Mouse (Mus musculus): ENCODE measurements around the gene Ano8. TPM values are rescaled to one million over a fixed set of nuclear protein-coding genes. Genes with fewer than 3 reads are reported as not detected.
A peak's percentile ranks its signal among the peaks of the same experiment; 100 is the strongest.

Gene Ano8
- total RNA-seq, 1 experiment = 10.6 TPM

DNA sequence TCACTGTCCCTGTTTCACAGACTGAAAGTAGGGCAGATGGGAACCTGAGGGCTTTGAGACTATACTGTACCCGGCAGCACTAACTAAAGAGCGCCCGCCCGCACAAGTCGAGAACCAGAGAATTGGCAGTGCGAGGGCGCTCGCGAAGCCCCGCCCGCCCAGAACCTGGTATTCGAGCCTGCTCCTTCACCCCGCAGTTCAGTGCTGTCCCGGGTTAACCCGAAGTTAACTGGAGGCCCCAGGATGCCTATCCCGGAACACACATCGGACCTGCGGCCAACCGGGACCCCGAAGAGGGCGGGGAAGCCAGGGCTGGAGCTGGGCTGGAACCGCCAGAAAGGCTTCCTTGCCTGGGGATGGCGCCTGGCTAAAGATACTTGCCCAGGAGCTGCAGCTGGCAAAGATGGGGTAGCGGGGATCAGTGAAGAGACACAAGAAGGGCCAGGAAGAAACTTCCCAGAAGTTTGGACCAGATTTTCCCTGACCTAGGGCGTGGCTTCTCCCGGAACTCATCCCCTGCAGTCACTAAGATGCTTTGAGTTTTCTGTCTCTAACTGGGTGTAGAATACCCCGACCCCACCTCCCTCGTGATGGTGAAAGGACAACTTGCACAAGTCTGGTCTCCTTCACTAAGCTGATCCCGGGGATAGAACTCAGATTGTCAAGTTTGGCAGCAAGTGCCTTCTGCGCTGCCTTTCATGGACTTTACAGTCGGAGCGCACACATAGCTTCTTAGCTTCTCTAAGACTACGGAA lies 2.1 kb upstream of the Ano8 start, which contains the start of gene Gtpbp3:
Gene Gtpbp3, plus strand, starts transcription at position 413 of the 755 bp plus-strand sequence.
- Histone ChIP-seq H3K9ac (ENCODE audit: insufficient read depth, low read depth, low read length, poor library complexity, severe bottlenecking) (peak within 1 kb of the TSS; percentile 82), H3K4me1 (ENCODE audit: control insufficient read depth in 2 of 2, insufficient read depth in 2 of 2, low read length in 2 of 2, poor library complexity in 1 of 2) (peaks cover 0 to 14% of the 10 kb centered on the region in 2 experiments; a peak in 1 of 4 replicates), H3K27ac (ENCODE audit: insufficient read depth, low read depth, low read length, poor library complexity, severe bottlenecking) (peak within 1 kb of the TSS; percentile 75; the same call in 1 of the 2 replicates), H3K9me3 (ENCODE audit: control insufficient read depth, insufficient read depth, low read depth, low read length) (no peaks in the 10 kb centered on the region), H3K4me3 (ENCODE audit: insufficient read depth in 1 of 2, low read depth in 1 of 2, low read length in 2 of 2, poor library complexity in 1 of 2, severe bottlenecking in 1 of 2) (peak within 1 kb of the TSS; percentile 81 to 93), H3K36me3 (ENCODE audit: control insufficient read depth, insufficient read depth, low read length, poor library complexity, severe bottlenecking) (peaks cover 30% of the 10 kb centered on the region)
- no peak for DNase-seq (ENCODE audit: low read depth, low spot score)
- in situ Hi-C loops (cut with MboI; ENCODE audit: low sequenced_read_pairs in 2 of 2, unreplicated experiment in 2 of 2) = no loop called here
- TF ChIP-seq ZNF384 (IDR thresholded peaks at IDR 0.05; ENCODE audit: low read depth, low read length) (no peak), CHD2 (IDR thresholded peaks at IDR 0.05; ENCODE audit: low read depth, low read length) (no peak), MAFK (IDR thresholded peaks at IDR 0.05; ENCODE audit: insufficient read depth, low read depth, low read length) (no peak), HCFC1 (IDR thresholded peaks at IDR 0.05; ENCODE audit: borderline replicate concordance, insufficient read depth, low read length) (no peak), ZC3H11A (IDR thresholded peaks at IDR 0.05; ENCODE audit: borderline replicate concordance, low read depth, low read length) (no peak)

DNA sequence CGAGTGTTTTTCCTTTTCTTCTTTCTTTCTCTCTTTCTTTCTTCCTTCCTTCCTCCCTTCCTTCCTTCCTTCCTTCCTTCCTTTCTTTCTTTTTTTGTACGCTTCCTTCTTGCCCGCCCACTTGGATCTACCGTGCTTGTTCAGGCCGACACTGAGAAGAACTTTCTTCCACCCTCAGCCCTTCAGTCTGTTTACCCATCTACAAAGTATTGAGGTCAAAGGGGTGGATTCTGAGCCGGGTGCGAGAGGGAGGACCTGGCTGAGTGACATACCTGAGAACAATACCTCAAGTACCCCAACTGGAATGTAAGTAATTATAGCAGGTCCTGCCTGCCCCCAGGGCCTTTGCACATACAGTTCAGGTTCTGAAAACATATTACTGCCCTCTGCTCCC lies 370 bp upstream of the Ano8 start:
- no peak for DNase-seq (ENCODE audit: low read depth, low spot score)
- H3K9ac ChIP-seq (ENCODE audit: insufficient read depth, low read depth, low read length, poor library complexity, severe bottlenecking) = no peak overlapping the region
- H3K4me3 ChIP-seq (ENCODE audit: insufficient read depth in 1 of 2, low read depth in 1 of 2, low read length in 2 of 2, poor library complexity in 1 of 2, severe bottlenecking in 1 of 2) = no peak overlapping the region
- TF ChIP-seq MAFK (IDR thresholded peaks at IDR 0.05; ENCODE audit: insufficient read depth, low read depth, low read length) (no peak), HCFC1 (IDR thresholded peaks at IDR 0.05; ENCODE audit: borderline replicate concordance, insufficient read depth, low read length) (no peak), CHD2 (IDR thresholded peaks at IDR 0.05; ENCODE audit: low read depth, low read length) (no peak), ZNF384 (IDR thresholded peaks at IDR 0.05; ENCODE audit: low read depth, low read length) (no peak), ZC3H11A (IDR thresholded peaks at IDR 0.05; ENCODE audit: borderline replicate concordance, low read depth, low read length) (no peak)
- H3K4me1 ChIP-seq (ENCODE audit: control insufficient read depth in 2 of 2, insufficient read depth in 2 of 2, low read length in 2 of 2, poor library complexity in 1 of 2) = peaks cover 0 to 15% of the 10 kb centered on the region in 2 experiments; a peak in 1 of 4 replicates
- in situ Hi-C loops (cut with MboI; ENCODE audit: low sequenced_read_pairs in 2 of 2, unreplicated experiment in 2 of 2) = no loop called here
- H3K36me3 ChIP-seq (ENCODE audit: control insufficient read depth, insufficient read depth, low read length, poor library complexity, severe bottlenecking) = peaks cover 14% of the 10 kb centered on the region
- H3K27ac ChIP-seq (ENCODE audit: insufficient read depth, low read depth, low read length, poor library complexity, severe bottlenecking) = no peak overlapping the region
- H3K9me3 ChIP-seq (ENCODE audit: control insufficient read depth, insufficient read depth, low read depth, low read length) = no peaks in the 10 kb centered on the region

DNA sequence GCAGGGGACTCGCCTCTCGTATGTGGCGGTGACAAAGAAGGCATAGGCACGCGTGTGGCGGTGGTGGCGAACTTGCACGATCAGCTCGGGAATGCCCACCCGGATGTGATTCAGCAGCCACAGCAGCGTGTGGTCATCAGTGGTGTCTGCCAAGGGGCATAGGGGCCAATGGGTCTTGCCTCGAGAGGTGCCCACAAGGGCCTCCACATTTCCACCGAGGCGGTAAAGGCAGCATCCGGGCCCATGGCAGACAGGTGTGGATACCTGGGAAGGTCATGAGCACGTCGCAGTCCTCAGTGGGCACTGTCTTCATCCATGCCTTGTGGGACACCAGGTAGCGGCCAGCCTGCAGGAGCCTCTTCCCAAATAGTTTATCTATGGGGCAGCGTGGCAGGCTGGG lies 1.0 kb downstream of the Ano8 start:
- in situ Hi-C loops (cut with MboI; ENCODE audit: low sequenced_read_pairs in 2 of 2, unreplicated experiment in 2 of 2) = no loop called here
- Histone ChIP-seq H3K9me3 (ENCODE audit: control insufficient read depth, insufficient read depth, low read depth, low read length) (no peaks in the 10 kb centered on the region), H3K4me1 (ENCODE audit: control insufficient read depth in 2 of 2, insufficient read depth in 2 of 2, low read length in 2 of 2, poor library complexity in 1 of 2) (peaks cover 0 to 15% of the 10 kb centered on the region in 2 experiments; a peak in 1 of 4 replicates), H3K36me3 (ENCODE audit: control insufficient read depth, insufficient read depth, low read length, poor library complexity, severe bottlenecking) (peaks cover 2% of the 10 kb centered on the region; the same call in 1 of the 2 replicates), H3K27ac (ENCODE audit: insufficient read depth, low read depth, low read length, poor library complexity, severe bottlenecking) (no peak overlapping the region), H3K4me3 (ENCODE audit: insufficient read depth in 1 of 2, low read depth in 1 of 2, low read length in 2 of 2, poor library complexity in 1 of 2, severe bottlenecking in 1 of 2) (peak overlapping the region in 1 of 2 experiments; percentile 9; a peak in 1 of 4 replicates), H3K9ac (ENCODE audit: insufficient read depth, low read depth, low read length, poor library complexity, severe bottlenecking) (no peak overlapping the region)
- TF ChIP-seq HCFC1 (IDR thresholded peaks at IDR 0.05; ENCODE audit: borderline replicate concordance, insufficient read depth, low read length) = no peak
- no peak for TF ChIP-seq ZC3H11A (IDR thresholded peaks at IDR 0.05; ENCODE audit: borderline replicate concordance, low read depth, low read length)
- TF ChIP-seq MAFK (IDR thresholded peaks at IDR 0.05; ENCODE audit: insufficient read depth, low read depth, low read length) = no peak
- no peak for TF ChIP-seq CHD2 (IDR thresholded peaks at IDR 0.05; ENCODE audit: low read depth, low read length)
- TF ChIP-seq ZNF384 (IDR thresholded peaks at IDR 0.05; ENCODE audit: low read depth, low read length) = no peak
- no peak for DNase-seq (ENCODE audit: low read depth, low spot score)

DNA sequence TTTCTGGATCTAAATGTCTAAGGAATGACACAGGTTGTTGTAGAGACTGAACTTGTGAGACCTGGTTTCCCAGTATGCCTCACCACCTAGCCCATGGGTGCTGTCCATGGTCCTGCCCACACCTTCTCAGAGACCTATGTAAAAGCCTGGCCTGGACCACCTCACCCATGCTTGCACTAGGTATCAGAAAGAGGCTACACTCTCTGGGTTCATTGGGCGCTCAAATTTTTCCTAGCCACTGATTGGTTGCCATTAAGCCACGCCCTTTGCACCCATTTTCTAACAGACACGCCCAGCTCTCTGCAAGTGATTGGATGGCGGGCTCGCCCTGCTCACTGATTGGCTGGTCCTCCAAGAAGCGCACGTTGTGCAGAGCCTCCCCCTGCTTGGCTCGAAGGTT lies 1.8 kb downstream of the Ano8 start:
- Histone ChIP-seq H3K4me3 (ENCODE audit: insufficient read depth in 1 of 2, low read depth in 1 of 2, low read length in 2 of 2, poor library complexity in 1 of 2, severe bottlenecking in 1 of 2) (no peak overlapping the region; a peak in 1 of 4 replicates), H3K9ac (ENCODE audit: insufficient read depth, low read depth, low read length, poor library complexity, severe bottlenecking) (no peak overlapping the region), H3K9me3 (ENCODE audit: control insufficient read depth, insufficient read depth, low read depth, low read length) (no peaks in the 10 kb centered on the region), H3K36me3 (ENCODE audit: control insufficient read depth, insufficient read depth, low read length, poor library complexity, severe bottlenecking) (no peaks in the 10 kb centered on the region), H3K27ac (ENCODE audit: insufficient read depth, low read depth, low read length, poor library complexity, severe bottlenecking) (no peak overlapping the region), H3K4me1 (ENCODE audit: control insufficient read depth in 2 of 2, insufficient read depth in 2 of 2, low read length in 2 of 2, poor library complexity in 1 of 2) (peaks cover 0 to 13% of the 10 kb centered on the region in 2 experiments; a peak in 1 of 4 replicates)
- TF ChIP-seq CHD2 (IDR thresholded peaks at IDR 0.05; ENCODE audit: low read depth, low read length) = peak; percentile 86
- no peak for TF ChIP-seq ZC3H11A (IDR thresholded peaks at IDR 0.05; ENCODE audit: borderline replicate concordance, low read depth, low read length)
- peak; percentile 96 for DNase-seq (ENCODE audit: low read depth, low spot score)
- in situ Hi-C loops (cut with MboI; ENCODE audit: low sequenced_read_pairs in 2 of 2, unreplicated experiment in 2 of 2) = no loop called here
